Mouse (Mus musculus) lung, adult 2 months (tissue): ENCODE measurements at regions not wholly inside any gene's neighbourhood (a gene's known extent, or its start where the extent isn't known, plus 50 kb on each side); places are given as distances from the start of the nearest gene placed in this dataset.

Experiments used
- DNase-seq: peaks from one replicate; pipeline ENCODE4 v3.0.0; 2022
- H3K4me1 ChIP-seq: fragments of 200-500 bp; 2 replicates; pipeline ENCODE4 v1.6.1; 2011; ENCODE audit warnings: low read length; ENCODE audit not compliant: control insufficient read depth, insufficient read depth
- H3K4me3 ChIP-seq: fragments of 200-500 bp; replicated peaks from 2 replicates; pipeline ENCODE3; 2011; ENCODE audit warnings: low read depth, mild to moderate bottlenecking, control low read depth, low read length; ENCODE audit errors: extremely low read depth
- CTCF ChIP-seq: fragments of 200-500 bp; IDR thresholded peaks from 2 replicates; pipeline ENCODE4 v1.5.1; 2011; ENCODE audit warnings: mild to moderate bottlenecking, low read length, control low read depth; ENCODE audit not compliant: insufficient read depth
- POLR2A ChIP-seq: fragments of 200-500 bp; IDR thresholded peaks from 2 replicates; pipeline ENCODE4 v1.6.1; 2011; ENCODE audit warnings: low read depth, mild to moderate bottlenecking, control low read depth, low read length, borderline replicate concordance; ENCODE audit errors: extremely low read depth
- WGBS: fragments of 180-500 bp; shearing (Covaris S2); methylation state at CpG from one replicate; pipeline ENCODE4 v1.1.7; 2018; 5-methylcytosine and 5-hydroxymethylcytosine counted together

DNA sequence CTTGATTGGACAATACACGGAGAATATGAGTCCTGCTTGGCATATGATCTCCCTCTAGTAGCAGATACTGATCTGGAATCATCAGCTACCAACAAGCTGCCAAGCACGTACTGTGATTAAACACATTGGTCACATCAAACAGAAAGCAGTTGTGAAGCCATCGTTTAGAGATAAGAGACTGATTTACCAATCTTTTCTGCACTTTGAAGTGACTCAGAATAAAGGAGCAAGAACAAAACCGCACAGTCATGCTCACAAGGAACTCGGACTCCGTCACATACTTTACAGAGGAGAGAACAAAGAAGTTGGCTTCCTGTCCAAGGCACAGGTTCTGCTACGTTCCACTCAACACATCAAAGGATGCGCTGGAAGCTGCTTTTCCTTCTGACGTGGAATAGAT lies 91.1 kb upstream of the Zc3h12c start:
- TF ChIP-seq CTCF: no peak
- TF ChIP-seq POLR2A: no peak
- Histone ChIP-seq H3K4me1 (no peaks in the 10 kb centered on the region; the same call in 1 of the 2 replicates), H3K4me3 (no peak overlapping the region)
- WGBS: 21% methylated on average over 9 of the region's 9 CpGs
- no peak for DNase-seq

DNA sequence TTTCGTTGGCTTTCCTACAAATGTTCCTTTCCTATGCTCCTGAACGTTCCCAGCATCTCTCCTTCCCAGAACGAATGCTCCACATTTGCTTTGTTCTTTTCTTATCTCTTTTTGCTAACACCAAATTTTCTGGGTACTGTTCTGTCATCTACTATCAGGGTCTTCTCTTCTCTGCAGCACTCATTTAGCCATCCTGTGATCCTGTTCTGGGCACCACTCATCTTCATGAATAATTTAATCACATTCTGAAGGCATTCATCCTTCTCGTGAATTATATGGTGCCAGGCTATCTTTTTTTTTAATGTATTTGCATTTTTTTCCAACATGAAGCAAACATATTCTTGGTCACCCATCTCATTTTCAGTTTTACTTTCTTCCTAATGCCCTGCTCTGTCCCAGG lies 87.3 kb upstream of the Zc3h12c start:
- H3K4me1 ChIP-seq: no peaks in the 10 kb centered on the region; the same call in 1 of the 2 replicates
- H3K4me3 ChIP-seq: no peak overlapping the region
- no peak for TF ChIP-seq POLR2A
- no peak for TF ChIP-seq CTCF
- no peak for DNase-seq
- WGBS: 58% methylated on average over 4 of the region's 4 CpGs

DNA sequence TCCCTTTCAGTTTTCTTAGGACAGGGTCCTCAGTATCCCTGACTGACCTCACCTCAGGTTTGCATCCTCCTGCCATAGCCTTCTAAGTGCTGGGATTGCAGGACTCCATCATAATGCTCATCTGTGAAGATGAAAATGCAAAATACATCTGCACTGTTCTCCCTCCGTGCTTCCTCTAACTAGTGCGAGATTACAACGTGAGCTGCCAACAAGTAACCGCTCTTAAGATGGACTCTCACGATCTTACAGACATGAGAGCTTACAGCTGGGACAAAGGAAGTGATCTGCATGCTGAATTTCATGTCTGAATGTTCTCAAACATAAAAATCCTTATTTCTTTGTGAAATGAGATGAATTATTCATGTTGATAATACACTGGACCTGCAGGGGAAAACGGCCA lies 86.1 kb upstream of the Zc3h12c start:
- WGBS: 62% methylated on average over 6 of the region's 6 CpGs
- TF ChIP-seq POLR2A (no peak), CTCF (no peak)
- Histone ChIP-seq H3K4me1 (no peaks in the 10 kb centered on the region), H3K4me3 (no peak overlapping the region)
- DNase-seq: no peak

DNA sequence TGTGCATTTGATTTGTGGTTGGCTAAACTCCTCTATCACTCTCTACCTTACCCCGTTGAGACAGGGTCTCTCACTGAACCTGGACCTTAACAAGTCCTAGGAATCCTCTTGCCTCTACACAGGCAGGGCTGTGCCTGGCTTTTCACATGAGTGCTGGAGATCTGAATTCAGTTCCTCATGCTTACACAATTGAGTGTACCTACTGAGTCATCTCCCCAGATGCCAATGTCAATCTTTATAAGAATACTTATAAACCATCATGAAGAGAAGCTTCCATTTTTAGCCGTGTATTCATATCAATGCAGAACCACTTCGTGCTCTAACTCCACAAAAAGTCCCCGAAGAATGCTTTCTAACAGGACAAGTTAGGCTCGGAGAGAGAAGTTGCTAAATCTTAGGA lies 83.1 kb upstream of the Zc3h12c start:
- DNase-seq: no peak
- 75% methylated on average over 5 of the region's 5 CpGs for WGBS
- no peak overlapping the region for H3K4me3 ChIP-seq
- no peak for TF ChIP-seq POLR2A
- TF ChIP-seq CTCF: no peak
- no peaks in the 10 kb centered on the region for H3K4me1 ChIP-seq

DNA sequence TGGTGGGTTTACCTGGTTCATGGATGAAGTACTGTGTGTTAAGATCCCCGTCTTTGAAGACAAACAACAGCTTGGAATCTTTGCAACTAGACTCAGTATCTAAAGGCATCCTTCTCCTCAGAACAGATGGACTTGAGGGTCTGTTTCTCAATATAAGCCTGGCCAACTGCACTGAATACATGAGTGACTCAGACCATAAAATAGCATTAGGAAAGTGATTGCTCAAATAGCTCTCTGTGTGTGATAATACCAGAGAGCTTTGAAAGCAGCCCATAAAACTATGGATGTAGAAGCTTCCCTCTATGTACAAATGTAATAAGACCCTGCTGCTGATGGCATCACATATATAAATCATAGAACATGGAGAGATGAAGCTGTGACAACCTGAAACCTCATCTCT lies 78.3 kb upstream of the Zc3h12c start:
- H3K4me1 ChIP-seq: no peaks in the 10 kb centered on the region
- WGBS: 82% methylated on average over 1 of the region's 1 CpGs
- no peak for DNase-seq
- H3K4me3 ChIP-seq: no peak overlapping the region
- TF ChIP-seq POLR2A: no peak
- TF ChIP-seq CTCF: no peak

DNA sequence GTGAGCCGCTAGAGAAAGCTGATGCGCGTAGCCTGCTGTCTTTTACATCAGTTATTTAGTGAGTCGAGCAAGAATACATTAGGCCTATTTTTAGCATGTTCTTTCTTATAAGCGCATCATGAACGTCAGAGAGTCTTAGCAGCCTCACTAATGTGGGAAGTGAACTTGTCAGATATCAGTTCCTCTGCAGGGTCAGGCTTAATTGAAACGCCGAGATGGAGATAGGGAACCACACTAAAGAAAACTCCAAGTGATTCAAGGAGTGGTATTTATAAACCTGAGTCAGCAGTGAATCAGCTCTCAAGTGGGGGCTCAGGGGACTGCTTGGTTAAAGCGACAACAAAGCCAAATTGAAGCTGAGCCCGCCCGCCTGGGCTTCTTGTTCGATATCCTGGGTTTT lies 75.7 kb upstream of the Zc3h12c start:
- DNase-seq: no peak
- WGBS: 64% methylated on average over 12 of the region's 12 CpGs
- no peaks in the 10 kb centered on the region for H3K4me1 ChIP-seq
- TF ChIP-seq POLR2A (no peak), CTCF (no peak)
- H3K4me3 ChIP-seq: no peak overlapping the region

DNA sequence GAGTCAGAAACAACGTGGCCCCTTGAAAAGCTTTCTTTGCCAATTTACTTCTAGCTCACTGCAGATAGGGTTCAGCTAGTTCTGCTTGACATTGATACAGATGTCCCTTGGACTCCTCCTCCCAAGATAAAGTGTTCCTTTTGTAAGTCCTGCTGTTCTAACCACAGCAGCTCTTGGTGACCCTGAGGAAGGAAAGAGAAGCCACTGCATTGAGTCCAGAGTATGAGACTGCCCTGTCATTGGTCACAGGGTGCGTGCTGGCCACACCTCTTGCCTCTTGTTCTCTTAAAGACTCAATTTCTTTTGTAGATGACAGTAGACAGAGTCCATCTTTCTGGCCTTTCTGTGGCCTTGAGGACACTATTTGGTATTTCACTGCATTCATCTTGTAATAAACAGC lies 74.7 kb upstream of the Zc3h12c start:
- TF ChIP-seq CTCF: no peak
- TF ChIP-seq POLR2A: no peak

DNA sequence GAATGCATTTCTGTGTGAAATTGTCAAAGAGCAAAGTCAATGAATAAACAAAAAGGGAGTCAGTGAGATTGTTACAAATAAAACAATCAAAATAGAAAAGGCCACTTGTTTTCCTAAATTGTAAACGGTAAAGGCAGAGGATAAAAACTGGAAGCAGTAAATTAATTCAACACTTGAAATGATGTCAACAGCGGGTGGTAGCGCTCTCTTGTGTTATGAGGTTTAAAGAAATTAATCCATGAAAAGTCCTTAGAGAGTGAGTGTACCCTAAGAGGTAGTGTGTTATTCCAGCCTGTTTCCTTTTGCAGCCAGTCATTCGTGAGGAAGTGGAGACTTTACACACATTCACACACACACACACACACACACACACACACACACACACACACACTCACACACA lies 73.2 kb upstream of the Zc3h12c start:
- Histone ChIP-seq H3K4me3 (no peak overlapping the region), H3K4me1 (no peaks in the 10 kb centered on the region)
- DNase-seq: no peak
- WGBS: 60% methylated on average over 4 of the region's 4 CpGs
- no peak for TF ChIP-seq POLR2A
- no peak for TF ChIP-seq CTCF

More for the DNA sequence above, 74.7 kb upstream of the Zc3h12c start:
- DNase-seq: no peak
- WGBS: 80% methylated on average over 2 of the region's 2 CpGs
- Histone ChIP-seq H3K4me1 (no peaks in the 10 kb centered on the region), H3K4me3 (no peak overlapping the region)

DNA sequence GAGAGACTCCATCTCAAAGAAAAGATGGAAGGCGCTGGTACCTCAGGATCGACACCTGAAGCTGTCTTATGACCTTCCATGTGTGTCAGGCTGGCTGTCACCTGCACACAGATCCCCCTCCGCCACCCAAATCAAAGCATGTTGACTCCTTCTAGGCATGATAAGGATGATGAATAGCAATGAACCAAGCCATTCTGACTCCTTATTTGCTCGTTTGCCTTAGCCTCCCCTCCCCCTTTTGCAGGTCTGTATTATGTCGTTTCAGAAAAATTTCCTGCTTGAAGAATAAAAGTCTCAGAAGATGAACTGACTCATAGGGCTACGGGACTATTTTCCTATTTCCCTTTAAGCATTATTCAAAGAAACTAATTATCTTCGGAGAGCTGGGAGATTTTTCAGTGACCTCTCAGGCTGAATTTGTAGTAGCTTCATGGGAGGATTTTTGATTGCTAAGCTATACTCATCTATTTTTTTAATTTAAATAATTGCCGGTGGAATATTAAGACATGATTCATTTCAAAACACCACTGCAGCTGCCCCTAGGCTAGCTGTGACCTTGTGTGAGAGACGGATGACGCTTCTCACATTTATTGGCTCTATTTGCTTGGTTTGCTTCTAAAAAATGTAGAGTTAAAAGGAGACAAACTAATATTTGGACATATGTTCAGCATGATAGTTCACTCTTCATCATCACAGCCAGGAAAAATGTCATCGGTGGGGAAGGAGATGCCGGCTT lies 72.4 kb upstream of the Zc3h12c start:
- Histone ChIP-seq H3K4me3 (no peak overlapping the region), H3K4me1 (no peaks in the 10 kb centered on the region)
- DNase-seq: no peak
- WGBS: 53% methylated on average over 12 of the region's 12 CpGs
- TF ChIP-seq POLR2A: no peak
- no peak for TF ChIP-seq CTCF

DNA sequence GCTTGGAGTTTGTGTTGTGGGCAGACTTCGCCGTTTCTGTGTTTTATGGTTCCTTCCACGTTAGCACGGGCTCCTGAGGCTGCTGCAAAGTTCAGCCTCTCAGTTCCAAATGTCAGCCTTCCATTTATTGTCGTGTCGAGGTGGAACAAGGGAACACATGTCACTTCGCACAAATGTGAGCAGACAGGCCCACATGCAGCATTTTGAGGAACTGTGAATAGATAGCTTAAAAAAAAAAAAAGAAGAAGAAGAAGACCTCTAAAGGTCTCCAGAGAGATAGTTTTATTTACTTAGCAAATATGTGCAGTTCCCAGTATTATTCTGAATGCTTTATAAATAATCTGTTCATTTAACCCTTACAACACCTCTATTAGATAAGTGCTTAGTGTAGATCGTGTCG lies 66.4 kb upstream of the Zc3h12c start:
- H3K4me1 ChIP-seq: no peaks in the 10 kb centered on the region
- H3K4me3 ChIP-seq: no peak overlapping the region
- no peak for DNase-seq
- WGBS: 70% methylated on average over 9 of the region's 9 CpGs
- TF ChIP-seq CTCF: no peak
- no peak for TF ChIP-seq POLR2A
